Comparison of ENCODE assay signal across 22 mouse cellular contexts in the genomic region with DNA sequence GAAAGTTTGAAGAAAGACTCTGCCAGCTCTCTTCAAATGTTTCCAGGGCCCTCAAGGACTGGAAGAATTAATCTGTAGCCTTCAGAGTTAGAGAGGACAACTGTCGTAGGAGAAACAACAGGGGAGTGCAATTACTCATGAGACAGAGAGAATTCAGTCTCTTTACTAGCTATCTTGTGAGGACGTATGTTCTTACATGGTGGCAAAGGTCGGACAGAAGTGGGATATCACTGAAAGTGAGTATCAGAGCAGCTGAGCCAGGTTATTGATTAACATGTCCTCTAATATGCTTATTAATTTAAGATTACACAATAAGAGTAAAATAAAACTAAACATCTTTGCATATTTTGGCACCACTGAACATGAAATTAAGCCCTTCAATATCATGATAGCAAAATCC. TPM values are rescaled to one million over a fixed set of nuclear protein-coding genes. Genes with fewer than 3 reads are reported as not detected.
DNase-seq lines count a peak whose midpoint lies in the region; ATAC-seq lines count a peak whose summit lies in the region.
"Had no signal": no experiment of that assay in that cellular context is flagged by ENCODE, and none has a peak within 500 bp of the region (broad histone marks: within the 10 kb centered on the region; RNA-seq: fewer than 3 reads in every experiment).

No protein-coding gene starts in this region.

- H3K9me3 ChIP-seq in intestine, embryonic 16.5 days (ENCODE audit: control insufficient read depth, low read length) = no peaks in the 10 kb centered on the region
- H3K9me3 ChIP-seq: embryonic facial prominence, embryonic 13.5 days; embryonic facial prominence, embryonic 15.5 days; forebrain, embryonic 10.5 days; forebrain, embryonic 12.5 days had no signal

- no peaks in the 10 kb centered on the region for H3K4me1 ChIP-seq in intestine, embryonic 16.5 days (ENCODE audit: control insufficient read depth, insufficient read depth, low read length)
- H3K4me1 ChIP-seq: embryonic facial prominence, embryonic 13.5 days; embryonic facial prominence, embryonic 15.5 days; forebrain, embryonic 10.5 days; forebrain, embryonic 12.5 days had no signal

- 42% methylated on average over 3 of the region's 3 CpGs for WGBS in intestine, embryonic 16.5 days

- no peak overlapping the region for H3K4me3 ChIP-seq in intestine, embryonic 16.5 days (ENCODE audit: low read length)
- H3K4me3 ChIP-seq: embryonic facial prominence, embryonic 13.5 days; embryonic facial prominence, embryonic 15.5 days; erythroblast, embryonic 14.5 days; forebrain, embryonic 10.5 days; forebrain, embryonic 12.5 days had no signal

- H3K36me3 ChIP-seq in intestine, embryonic 16.5 days (ENCODE audit: control insufficient read depth, insufficient read depth, low read length) = no peaks in the 10 kb centered on the region
- H3K36me3 ChIP-seq: embryonic facial prominence, embryonic 13.5 days; embryonic facial prominence, embryonic 15.5 days; forebrain, embryonic 10.5 days; forebrain, embryonic 12.5 days had no signal

- no peak overlapping the region for H3K4me2 ChIP-seq in intestine, embryonic 16.5 days (ENCODE audit: low read depth, low read length)
- H3K4me2 ChIP-seq: embryonic facial prominence, embryonic 13.5 days; embryonic facial prominence, embryonic 15.5 days; forebrain, embryonic 12.5 days had no signal

- no peak overlapping the region for H3K9ac ChIP-seq in intestine, embryonic 16.5 days (ENCODE audit: low read depth, low read length)
- H3K9ac ChIP-seq: embryonic facial prominence, embryonic 13.5 days; embryonic facial prominence, embryonic 15.5 days; forebrain, embryonic 12.5 days had no signal

- peak; percentile 53; the same call in 1 of the 2 replicates for ATAC-seq in intestine, embryonic 16.5 days
- ATAC-seq: forebrain, embryonic 14.5 days; forebrain, embryonic 16.5 days had no signal

- H3K27ac ChIP-seq in intestine, embryonic 16.5 days (ENCODE audit: low read length) = no peak overlapping the region
- H3K27ac ChIP-seq: embryonic facial prominence, embryonic 13.5 days; embryonic facial prominence, embryonic 15.5 days; forebrain, embryonic 10.5 days; forebrain, embryonic 12.5 days had no signal

- no peaks in the 10 kb centered on the region for H3K27me3 ChIP-seq in intestine, embryonic 16.5 days (replicated peaks; ENCODE audit: control insufficient read depth, insufficient read depth, low read length)
- H3K27me3 ChIP-seq: embryonic facial prominence, embryonic 13.5 days; embryonic facial prominence, embryonic 15.5 days; forebrain, embryonic 12.5 days had no signal

- peak; percentile 3 for DNase-seq in retina, embryonic 14.5 days (ENCODE audit: low spot score)
- DNase-seq in retina, postnatal 1 day = no peak
- DNase-seq in lung, postnatal 36 days = no peak
- no peak for DNase-seq in cerebellum, adult 9-10 months
- DNase-seq: adrenal gland, adult 8-10 months; adrenal gland, postnatal 14 days; adrenal gland, postnatal 36 days; cerebellum, adult 11-12 months; cerebellum, adult 2 months; cerebellum, adult 9-11 months; cerebellum, postnatal 14 days; cerebellum, postnatal 36 days; embryo, embryonic 11 days had no signal

RNA-seq across cellular contexts. Expression of gene Trp63, which starts 53.8 kb away (rescaled TPM):
- polyA plus RNA-seq in intestine, embryonic 16.5 days (2015; fragmentation: Nextera tagmentation; extraction: Ambion mirVana) = 0.13 TPM in 1 of 2 replicates, not detected in the other
- polyA plus RNA-seq: C2C12; erythroblast, embryonic 14.5 days had no signal
